Mouse (Mus musculus) midbrain, embryonic 12.5 days (tissue): ENCODE data around the gene Naxd. TPM values are rescaled to one million over a fixed set of nuclear protein-coding genes. Genes with fewer than 3 reads are reported as not detected.
A peak's percentile ranks its signal among the peaks of the same experiment; 100 is the strongest.

ENCODE experiments used
- ATAC-seq: fragments of 200-750 bp; cut with Nextera tagmentation; 2 replicates; pipeline ENCODE4 v1.8.0; 2017; ENCODE audit warnings: low read depth, moderate TSS enrichment, moderate library complexity; ENCODE audit not compliant: low FRiP score
- H3K27ac ChIP-seq: fragments of 300-500 bp; sonication (generic); replicated peaks from 2 replicates; pipeline ENCODE4 v1.5.1; 2016; ENCODE audit warnings: mild to moderate bottlenecking
- H3K27me3 ChIP-seq: fragments of 300-500 bp; sonication (generic); 2 replicates; pipeline ENCODE4 v1.6.1; 2016; ENCODE audit warnings: mild to moderate bottlenecking
- H3K36me3 ChIP-seq: fragments of 300-500 bp; sonication (generic); 2 replicates; pipeline ENCODE4 v1.6.1; 2016
- H3K4me1 ChIP-seq: fragments of 300-500 bp; sonication (generic); 2 replicates; pipeline ENCODE4 v1.6.1; 2016
- H3K4me2 ChIP-seq: fragments of 300-500 bp; sonication (generic); replicated peaks from 2 replicates; pipeline ENCODE4 v1.6.1; 2016; ENCODE audit warnings: mild to moderate bottlenecking, moderate library complexity
- H3K4me3 ChIP-seq: fragments of 300-500 bp; sonication (generic); 2 replicates; pipeline ENCODE4 v1.5.1; 2016; ENCODE audit warnings: mild to moderate bottlenecking
- H3K9ac ChIP-seq: fragments of 300-500 bp; sonication (generic); replicated peaks from 2 replicates; pipeline ENCODE4 v1.6.1; 2016; ENCODE audit warnings: mild to moderate bottlenecking, moderate library complexity
- H3K9me3 ChIP-seq: fragments of 300-500 bp; sonication (generic); 2 replicates; pipeline ENCODE4 v1.6.1; 2016; ENCODE audit warnings: mild to moderate bottlenecking
- WGBS: fragments of 180-500 bp; shearing (Covaris S2); methylation state at CpG from one replicate; pipeline ENCODE4 v1.1.7; 2016; 5-methylcytosine and 5-hydroxymethylcytosine counted together
- polyA plus RNA-seq: library from polyadenylated mRNA; unstranded; fragments of >200 nt; fragmentation: Nextera tagmentation; extraction: Ambion mirVana; gene quantifications from 2 replicates; pipeline ENCODE4 v1.2.1, GENCODE M21; 2016

Naxd gene
- polyA plus RNA-seq: 117 and 122 TPM in 2 replicates

DNA sequence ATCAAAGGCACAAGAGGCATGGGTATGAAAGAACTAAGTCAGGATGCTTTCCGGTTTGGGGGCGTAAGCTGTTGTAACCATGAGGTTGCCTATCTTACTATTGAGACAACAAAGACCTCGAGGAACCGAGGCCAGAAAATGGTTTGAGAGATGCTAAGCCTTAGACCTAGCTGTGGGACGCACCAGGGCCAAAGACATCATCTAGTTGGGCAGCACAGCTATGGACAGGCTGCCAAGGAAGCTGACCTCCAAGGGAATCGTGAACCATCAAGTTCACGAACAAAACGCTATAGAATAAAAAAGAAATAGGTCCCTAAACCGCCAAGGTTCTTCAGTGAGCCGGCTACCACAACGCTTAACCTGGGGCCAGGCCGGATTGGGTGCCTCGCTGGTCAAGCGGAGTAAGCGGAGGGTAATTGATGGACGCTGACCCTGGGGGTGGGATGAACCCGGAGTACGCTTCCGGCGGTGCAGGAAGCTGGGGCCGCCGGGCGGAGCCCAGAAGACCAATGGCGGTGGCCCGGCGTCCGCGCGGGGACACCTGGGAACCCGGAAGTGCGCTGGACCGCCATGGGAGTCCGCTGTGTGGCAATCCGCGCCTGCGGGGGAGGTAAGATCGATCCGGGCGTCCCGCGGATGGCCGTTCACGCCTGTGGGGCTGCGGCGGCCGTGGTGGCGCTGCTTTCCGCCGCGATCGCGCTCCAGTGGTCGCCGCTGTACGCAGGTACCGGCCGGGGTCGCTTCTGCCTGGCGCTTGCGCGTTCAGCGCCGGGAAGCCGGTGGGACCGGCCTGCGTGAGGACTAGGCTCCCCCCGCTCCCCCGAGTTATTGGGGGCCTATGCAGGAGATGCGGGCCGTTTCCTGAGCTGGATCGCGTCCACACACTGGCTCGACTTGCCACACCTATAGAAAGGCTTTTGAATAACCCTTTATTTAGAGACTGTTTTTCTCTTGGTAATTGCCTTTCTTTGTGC is at the start of gene Naxd:
TSS of gene Naxd (plus strand) at position 490 of the 974 bp plus-strand sequence.
- Histone ChIP-seq H3K9me3 (no peaks in the 10 kb centered on the region), H3K27me3 (peaks cover 11% of the 10 kb centered on the region), H3K9ac (peak within 1 kb of the TSS; percentile 75), H3K27ac (peak within 1 kb of the TSS; percentile 80), H3K4me3 (peak within 1 kb of the TSS; percentile 77), H3K4me1 (peaks cover 17% of the 10 kb centered on the region), H3K4me2 (peak within 1 kb of the TSS; percentile 69), H3K36me3 (peaks cover 3% of the 10 kb centered on the region)
- 3% methylated on average over 73 of the region's 73 CpGs for WGBS
- ATAC-seq: peak; percentile 99

DNA sequence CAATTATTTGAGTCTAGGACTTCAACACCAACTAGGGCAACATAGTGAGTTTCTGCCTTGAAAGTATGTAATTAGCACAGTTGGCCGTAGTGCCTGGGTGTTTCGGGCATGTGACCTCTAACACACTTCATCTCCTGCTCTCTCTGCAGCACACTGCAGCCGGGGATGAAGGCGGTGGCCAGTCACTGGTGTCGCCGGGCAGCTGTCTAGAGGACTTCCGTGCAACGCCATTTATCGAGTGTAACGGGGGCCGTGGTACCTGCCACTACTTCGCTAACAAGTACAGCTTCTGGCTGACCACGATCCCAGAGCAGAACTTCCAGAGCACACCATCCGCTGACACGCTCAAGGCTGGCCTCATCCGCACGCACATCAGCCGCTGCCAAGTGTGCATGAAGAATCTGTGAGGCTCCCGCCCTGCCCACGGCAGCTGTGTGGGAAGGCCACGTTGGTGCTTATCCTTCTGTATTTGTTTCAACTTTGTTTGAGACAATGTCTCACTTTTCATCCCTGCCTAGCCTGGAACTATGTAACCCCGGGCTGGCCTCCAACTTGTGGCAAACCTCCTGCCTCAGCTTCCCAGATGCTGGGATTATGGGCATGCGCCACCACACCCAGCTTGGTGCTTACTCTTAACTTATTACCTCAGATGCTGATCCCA is 49.3 kb upstream of the Naxd start:
- Histone ChIP-seq H3K4me2 (no peak overlapping the region), H3K4me1 (peaks cover 21% of the 10 kb centered on the region), H3K9me3 (no peaks in the 10 kb centered on the region), H3K27me3 (peaks cover 12% of the 10 kb centered on the region; the same call in 1 of the 2 replicates), H3K9ac (no peak overlapping the region), H3K36me3 (no peaks in the 10 kb centered on the region), H3K27ac (no peak overlapping the region), H3K4me3 (no peak overlapping the region)
- ATAC-seq: no peak
- 93% methylated on average over 23 of the region's 23 CpGs for WGBS

DNA sequence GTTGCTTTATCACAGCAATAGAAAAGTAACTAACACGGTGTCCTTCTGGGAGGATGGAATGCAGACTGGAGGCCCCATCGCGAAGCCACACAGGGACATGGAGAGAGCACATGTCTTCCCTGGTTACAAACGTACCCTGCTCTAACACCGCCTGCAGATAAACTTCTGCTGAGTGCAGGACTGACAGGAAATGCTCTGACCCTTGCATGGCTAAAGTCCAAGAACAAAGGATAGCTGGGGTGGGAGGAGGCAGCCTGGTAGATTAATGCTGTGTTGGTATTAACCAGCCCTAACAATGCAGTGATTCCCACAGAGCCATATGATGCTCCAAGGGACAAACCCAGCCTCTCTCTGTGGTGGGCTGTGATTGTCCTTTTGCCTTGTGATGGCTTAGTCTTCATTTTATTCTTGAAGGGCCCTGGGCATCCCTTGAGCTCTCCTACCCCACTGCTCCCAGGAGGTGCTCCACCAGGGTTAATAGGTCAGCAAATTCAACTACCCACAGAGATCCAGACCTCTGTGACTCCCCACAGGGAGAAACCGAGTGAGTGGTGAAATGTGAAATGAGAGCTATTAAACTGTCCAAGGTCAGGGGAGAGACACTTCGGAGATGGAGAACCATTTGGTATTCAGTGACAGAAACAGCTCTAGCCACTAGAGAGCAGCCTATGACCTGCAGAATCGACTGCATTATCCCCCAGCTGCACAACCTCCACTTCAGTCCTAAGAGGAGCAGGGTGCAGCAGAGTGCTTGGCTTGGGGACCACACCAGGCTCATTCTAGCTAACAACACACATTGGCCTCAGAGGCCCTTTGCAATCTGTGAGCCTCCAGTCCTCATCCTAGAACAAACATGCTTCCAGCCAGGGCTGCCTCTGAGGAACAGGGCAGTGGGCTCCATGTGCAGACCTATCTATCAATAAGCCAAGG is 46.9 kb upstream of the Naxd start:
- Histone ChIP-seq H3K36me3 (no peaks in the 10 kb centered on the region), H3K9me3 (no peaks in the 10 kb centered on the region), H3K27ac (no peak overlapping the region), H3K4me1 (peaks cover 36% of the 10 kb centered on the region), H3K4me3 (no peak overlapping the region), H3K4me2 (no peak overlapping the region), H3K27me3 (peaks cover 23% of the 10 kb centered on the region), H3K9ac (no peak overlapping the region)
- 29% methylated on average over 8 of the region's 8 CpGs for WGBS
- ATAC-seq: no peak

DNA sequence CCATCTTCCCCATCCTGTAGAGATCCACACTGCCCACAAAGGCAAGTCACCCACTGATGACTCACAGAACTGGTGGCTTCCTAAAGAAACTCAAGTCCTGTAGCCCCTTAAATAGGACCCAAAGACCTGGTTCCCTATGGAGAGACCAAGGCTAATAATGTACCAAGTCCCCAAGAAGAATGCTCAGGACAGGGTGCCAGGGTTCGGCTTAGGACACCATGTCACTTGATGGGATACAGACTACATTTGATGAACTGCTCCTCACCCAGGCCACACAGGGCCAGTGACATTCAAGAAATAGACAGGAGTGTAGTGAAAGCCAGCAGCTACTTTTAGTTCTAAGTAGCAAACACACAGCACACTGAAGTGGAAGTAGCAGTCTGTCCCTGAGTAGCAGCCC is 45.2 kb upstream of the Naxd start:
- Histone ChIP-seq H3K4me1 (peaks cover 36% of the 10 kb centered on the region), H3K36me3 (no peaks in the 10 kb centered on the region), H3K9me3 (no peaks in the 10 kb centered on the region), H3K27me3 (peaks cover 23% of the 10 kb centered on the region), H3K9ac (no peak overlapping the region), H3K27ac (no peak overlapping the region; the same call in 1 of the 2 replicates), H3K4me2 (no peak overlapping the region), H3K4me3 (no peak overlapping the region)
- no peak for ATAC-seq
- 92% methylated on average over 1 of the region's 1 CpGs for WGBS

DNA sequence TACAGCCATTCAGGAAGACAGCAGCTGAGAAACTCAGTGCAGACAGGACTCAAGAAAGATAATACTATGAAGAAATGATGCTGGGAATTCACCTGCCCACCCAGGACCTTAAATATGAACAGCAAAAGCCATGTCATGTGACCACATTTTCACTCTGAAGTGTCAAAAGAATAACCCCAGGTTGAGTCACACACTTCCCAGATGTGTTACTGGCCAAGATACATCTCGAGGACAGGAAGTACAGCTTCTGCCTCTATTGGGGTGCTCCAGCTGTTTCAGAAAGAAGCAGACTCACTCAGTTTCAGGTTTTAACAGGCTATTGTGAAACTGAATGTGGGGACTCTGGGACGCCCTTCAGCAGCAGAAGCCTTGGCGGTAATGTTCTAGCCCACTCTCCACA is 44.7 kb upstream of the Naxd start:
- H3K36me3 ChIP-seq: no peaks in the 10 kb centered on the region
- peak overlapping the region; percentile 69 for H3K27ac ChIP-seq
- no peak overlapping the region for H3K4me2 ChIP-seq
- peaks cover 23% of the 10 kb centered on the region for H3K27me3 ChIP-seq
- 47% methylated on average over 3 of the region's 3 CpGs for WGBS
- peaks cover 36% of the 10 kb centered on the region for H3K4me1 ChIP-seq
- H3K4me3 ChIP-seq: no peak overlapping the region
- H3K9ac ChIP-seq: peak overlapping the region; percentile 15; the same call in 1 of the 2 replicates
- no peaks in the 10 kb centered on the region for H3K9me3 ChIP-seq
- no peak for ATAC-seq

DNA sequence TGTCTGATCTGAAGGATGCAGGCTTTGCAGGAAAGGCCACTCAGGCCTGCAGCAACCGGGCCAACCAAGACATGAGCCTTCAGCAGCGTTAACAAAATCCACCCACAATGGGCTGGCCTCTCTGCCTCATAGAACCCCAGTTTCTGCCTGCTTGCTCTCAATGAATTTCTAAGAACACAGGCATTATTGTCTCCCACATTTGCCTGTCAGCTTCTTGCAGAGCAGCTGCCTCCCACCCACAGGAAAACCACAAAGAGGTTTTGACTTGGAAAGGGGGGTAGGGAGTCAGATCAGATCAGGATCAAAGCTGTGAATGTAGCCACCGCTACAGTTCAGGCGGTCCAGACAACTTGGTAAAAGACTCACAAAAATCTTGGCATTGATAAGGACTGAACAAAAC is 44.3 kb upstream of the Naxd start:
- H3K36me3 ChIP-seq: no peaks in the 10 kb centered on the region
- peak; percentile 38; the same call in 1 of the 2 replicates for ATAC-seq
- H3K9me3 ChIP-seq: no peaks in the 10 kb centered on the region
- peak overlapping the region; percentile 15; the same call in 1 of the 2 replicates for H3K9ac ChIP-seq
- peaks cover 23% of the 10 kb centered on the region for H3K27me3 ChIP-seq
- no peak overlapping the region for H3K4me2 ChIP-seq
- peak overlapping the region; percentile 69 for H3K27ac ChIP-seq
- no peak overlapping the region for H3K4me3 ChIP-seq
- WGBS: 17% methylated on average over 4 of the region's 4 CpGs
- H3K4me1 ChIP-seq: peaks cover 36% of the 10 kb centered on the region

DNA sequence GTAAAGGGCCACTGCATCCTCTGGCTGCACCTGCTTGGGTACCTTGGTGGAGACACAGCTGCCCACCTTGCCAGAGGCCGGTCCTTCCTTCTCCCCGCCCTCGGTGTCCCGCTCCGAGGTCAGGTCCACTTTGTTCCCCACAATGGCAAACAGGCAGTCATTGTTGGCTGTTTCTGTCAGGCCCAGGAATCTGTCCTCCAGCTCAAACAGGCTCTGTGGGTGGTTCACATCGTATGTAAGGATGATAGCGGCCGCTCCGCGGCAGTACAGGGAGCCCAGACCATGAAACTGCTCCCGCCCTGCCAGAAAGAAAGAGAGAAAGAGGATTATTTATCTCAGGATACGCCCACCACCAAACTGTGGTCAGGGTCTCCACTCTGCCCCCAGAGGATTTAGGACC is 43.1 kb upstream of the Naxd start:
- H3K4me3 ChIP-seq: no peak overlapping the region
- peaks cover 36% of the 10 kb centered on the region for H3K4me1 ChIP-seq
- 31% methylated on average over 12 of the region's 12 CpGs for WGBS
- ATAC-seq: no peak
- H3K27ac ChIP-seq: no peak overlapping the region
- no peaks in the 10 kb centered on the region for H3K9me3 ChIP-seq
- no peak overlapping the region for H3K9ac ChIP-seq
- peaks cover 23% of the 10 kb centered on the region for H3K27me3 ChIP-seq
- H3K36me3 ChIP-seq: no peaks in the 10 kb centered on the region
- no peak overlapping the region for H3K4me2 ChIP-seq

DNA sequence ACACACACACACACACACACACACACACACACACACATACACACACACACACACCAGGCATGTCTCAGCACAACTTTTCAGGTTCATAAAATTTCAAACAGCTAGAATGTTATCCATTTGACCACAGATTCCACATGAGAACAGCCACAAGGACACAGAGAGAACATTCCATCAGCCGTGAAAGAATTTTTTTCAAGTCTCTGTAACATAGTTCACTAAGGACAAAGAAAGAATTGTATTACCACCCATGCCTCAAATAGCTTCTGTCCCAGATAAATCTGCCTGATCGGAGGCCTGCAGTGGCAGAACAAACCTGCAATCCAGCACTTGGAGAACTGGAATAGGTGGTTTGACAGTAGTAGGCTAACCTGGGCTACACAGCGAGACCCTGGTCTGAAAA is 40.0 kb upstream of the Naxd start:
- 83% methylated on average over 3 of the region's 3 CpGs for WGBS
- no peak for ATAC-seq
- H3K36me3 ChIP-seq: no peaks in the 10 kb centered on the region
- H3K27me3 ChIP-seq: peaks cover 16% of the 10 kb centered on the region
- H3K4me1 ChIP-seq: peaks cover 23% of the 10 kb centered on the region
- H3K4me3 ChIP-seq: no peak overlapping the region
- H3K9me3 ChIP-seq: 0 out of 2 replicates have a peak, but pooled peaks cover 4% of the 10 kb centered on the region
- no peak overlapping the region for H3K9ac ChIP-seq
- H3K27ac ChIP-seq: no peak overlapping the region
- H3K4me2 ChIP-seq: no peak overlapping the region

DNA sequence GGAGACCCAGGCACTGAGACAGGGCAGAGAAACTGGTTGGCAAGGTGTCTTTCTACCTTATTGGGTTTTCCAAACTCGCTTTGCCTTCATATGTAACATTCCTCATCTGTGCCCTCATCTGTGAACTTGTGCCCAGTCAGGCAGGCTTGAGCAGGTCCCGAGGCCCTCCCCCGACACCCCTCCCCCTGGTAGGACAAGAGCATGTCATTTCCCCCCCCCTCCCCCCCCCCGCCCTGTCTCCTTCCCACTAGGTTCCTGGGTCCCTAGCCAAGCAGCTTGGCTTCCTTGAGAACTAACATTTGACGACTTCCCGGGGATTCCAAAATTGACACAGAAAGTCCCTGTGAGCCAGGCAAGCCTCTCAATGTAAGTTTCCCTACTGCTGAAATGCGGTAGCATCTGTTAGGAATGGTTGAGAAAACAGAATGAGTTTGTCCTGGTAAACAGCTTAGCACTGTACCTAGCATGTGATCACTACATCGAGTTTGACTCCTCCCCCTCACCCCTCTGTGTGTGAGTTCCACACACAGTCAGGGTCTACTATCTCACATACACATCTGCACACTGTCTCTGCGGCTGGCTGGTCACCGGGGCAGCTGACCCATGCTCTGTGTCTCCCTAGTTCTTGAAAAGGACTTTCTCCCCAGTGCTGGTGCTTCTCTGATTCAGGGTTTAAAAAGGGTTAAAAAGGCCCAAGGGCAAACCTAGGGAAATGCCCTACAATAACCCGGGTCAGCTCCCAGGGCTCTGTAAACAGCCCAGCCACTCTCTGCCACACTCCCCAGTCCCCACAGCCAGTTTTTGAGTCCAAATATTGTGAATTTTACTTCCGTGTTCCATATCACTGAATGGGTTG is 39.1 kb upstream of the Naxd start:
- H3K4me3 ChIP-seq: no peak overlapping the region
- H3K4me1 ChIP-seq: peaks cover 14% of the 10 kb centered on the region
- H3K4me2 ChIP-seq: no peak overlapping the region
- no peak overlapping the region for H3K27ac ChIP-seq
- ATAC-seq: no peak
- H3K9me3 ChIP-seq: 0 out of 2 replicates have a peak, but pooled peaks cover 4% of the 10 kb centered on the region
- peaks cover 10% of the 10 kb centered on the region for H3K27me3 ChIP-seq
- WGBS: 54% methylated on average over 12 of the region's 12 CpGs
- H3K9ac ChIP-seq: no peak overlapping the region
- no peaks in the 10 kb centered on the region for H3K36me3 ChIP-seq

DNA sequence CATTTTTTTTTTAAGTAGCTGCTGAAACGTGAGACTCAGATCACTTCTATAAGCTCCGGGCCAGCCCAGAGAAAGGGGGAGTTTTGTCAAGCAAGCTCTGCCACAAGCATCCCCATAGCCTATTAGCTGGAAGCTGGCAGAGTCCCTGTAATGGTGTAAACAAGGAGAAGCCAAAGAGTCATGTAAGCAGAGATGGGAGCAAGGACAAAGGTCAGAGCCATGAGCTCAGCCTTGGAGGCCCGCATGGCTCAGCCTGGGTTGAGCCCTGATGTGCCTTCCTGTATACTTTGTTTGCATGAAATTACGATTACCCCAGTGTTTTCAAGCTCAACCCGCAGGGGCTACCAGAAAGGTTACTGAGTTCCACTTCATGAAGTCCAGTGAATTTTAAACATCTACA is 38.3 kb upstream of the Naxd start:
- no peak overlapping the region for H3K4me3 ChIP-seq
- H3K27ac ChIP-seq: no peak overlapping the region
- H3K27me3 ChIP-seq: peaks cover 5% of the 10 kb centered on the region; the same call in 1 of the 2 replicates
- 0 out of 2 replicates have a peak, but pooled peaks cover 4% of the 10 kb centered on the region for H3K9me3 ChIP-seq
- H3K36me3 ChIP-seq: no peaks in the 10 kb centered on the region
- WGBS: 56% methylated on average over 5 of the region's 5 CpGs
- H3K4me2 ChIP-seq: no peak overlapping the region
- ATAC-seq: no peak
- peaks cover 6% of the 10 kb centered on the region; the same call in 1 of the 2 replicates for H3K4me1 ChIP-seq
- no peak overlapping the region for H3K9ac ChIP-seq
